Mouse (Mus musculus) lung, postnatal 0 days (tissue): ENCODE data around the gene Hnrnpa3. TPM values are rescaled to one million over a fixed set of nuclear protein-coding genes. Genes with fewer than 3 reads are reported as not detected.
A peak's percentile ranks its signal among the peaks of the same experiment; 100 is the strongest.

Source experiments
- ATAC-seq: fragments of 200-750 bp; cut with Nextera tagmentation; 2 replicates; pipeline ENCODE4 v1.8.0; 2017; ENCODE audit warnings: moderate library complexity
- DNase-seq: peaks from one replicate; pipeline ENCODE4 v3.0.0-alpha.2; 2016; ENCODE audit warnings: low spot score
- H3K27ac ChIP-seq: fragments of 300-500 bp; sonication (generic); 2 replicates; pipeline ENCODE4 v1.5.1; 2014; ENCODE audit warnings: antibody characterized with exemption, mild to moderate bottlenecking, low read length, mixed read lengths
- H3K27me3 ChIP-seq: fragments of 300-500 bp; sonication (generic); replicated peaks from 2 replicates; pipeline ENCODE4 v1.6.1; 2014; ENCODE audit warnings: low read length, mixed read lengths; ENCODE audit not compliant: insufficient read depth
- H3K36me3 ChIP-seq: fragments of 300-500 bp; sonication (generic); 2 replicates; pipeline ENCODE4 v1.6.1; 2014; ENCODE audit warnings: low read length, mixed read lengths; ENCODE audit not compliant: insufficient read depth
- H3K4me1 ChIP-seq: fragments of 300-500 bp; sonication (generic); 2 replicates; pipeline ENCODE4 v1.6.1; 2014; ENCODE audit warnings: antibody characterized with exemption, low read depth, low read length, mixed read lengths; ENCODE audit not compliant: insufficient read depth
- H3K4me2 ChIP-seq: fragments of 300-500 bp; sonication (generic); replicated peaks from 2 replicates; pipeline ENCODE4 v1.6.1; 2014; ENCODE audit warnings: low read depth, mild to moderate bottlenecking, low read length, moderate library complexity, mixed read lengths
- H3K4me3 ChIP-seq: fragments of 300-500 bp; sonication (generic); 2 replicates; pipeline ENCODE4 v1.5.1; 2014; ENCODE audit warnings: low read depth, low read length
- H3K9ac ChIP-seq: fragments of 300-500 bp; sonication (generic); replicated peaks from 2 replicates; pipeline ENCODE4 v1.6.1; 2014; ENCODE audit warnings: low read depth, mild to moderate bottlenecking
- H3K9me3 ChIP-seq: fragments of 300-500 bp; sonication (generic); 2 replicates; pipeline ENCODE4 v1.6.1; 2016; ENCODE audit warnings: low read length, mixed read lengths
- CTCF ChIP-seq: IDR thresholded peaks from 2 replicates; pipeline ENCODE4 v1.5.1; 2016; ENCODE audit warnings: antibody characterized with exemption, mild to moderate bottlenecking
- EP300 ChIP-seq: IDR thresholded peaks from 2 replicates; pipeline ENCODE4 v1.6.1; 2016; ENCODE audit warnings: antibody characterized with exemption, mild to moderate bottlenecking, control low read depth
- WGBS: fragments of 180-500 bp; shearing (Covaris S2); extraction: QIAGEN DNeasy Blood & Tissue Kit; methylation state at CpG from one replicate; pipeline ENCODE4 v1.1.7; 2014; 5-methylcytosine and 5-hydroxymethylcytosine counted together
- polyA plus RNA-seq: library from polyadenylated mRNA; unstranded; fragments of >200 nt; fragmentation: Nextera tagmentation; extraction: Ambion mirVana; gene quantifications from 2 replicates; pipeline ENCODE4 v1.2.1, GENCODE M21; 2015

Hnrnpa3 gene
- polyA plus RNA-seq, 1 experiment from 2014 or later = 114 TPM

- ATAC-seq (peak; percentile 16; the same call in 1 of the 2 replicates), DNase-seq (no peak)
- 36% methylated on average over 14 of the region's 14 CpGs for WGBS
- no peaks in the 10 kb centered on the region for H3K9me3 ChIP-seq
- H3K9ac ChIP-seq = no peak overlapping the region
- no peak overlapping the region for H3K27ac ChIP-seq
- H3K36me3 ChIP-seq = 0 out of 2 replicates have a peak, but pooled peaks cover 10% of the 10 kb centered on the region
- no peaks in the 10 kb centered on the region for H3K4me1 ChIP-seq
- no peak overlapping the region for H3K4me3 ChIP-seq
- H3K4me2 ChIP-seq = no peak overlapping the region
- no peaks in the 10 kb centered on the region for H3K27me3 ChIP-seq
- TF ChIP-seq CTCF (no peak), EP300 (no peak)
These were observed 10.7 kb downstream of the Hnrnpa3 start for GRCm38 (mm10) chr2:75669491-75670445.

- Histone ChIP-seq H3K27me3 (no peaks in the 10 kb centered on the region), H3K27ac (no peak overlapping the region), H3K9ac (no peak overlapping the region), H3K4me1 (no peaks in the 10 kb centered on the region), H3K36me3 (0 out of 2 replicates have a peak, but pooled peaks cover 6% of the 10 kb centered on the region), H3K4me2 (no peak overlapping the region), H3K4me3 (no peak overlapping the region), H3K9me3 (no peaks in the 10 kb centered on the region)
- DNase-seq (no peak), ATAC-seq (no peak)
- 74% methylated on average over 6 of the region's 6 CpGs for WGBS
- TF ChIP-seq CTCF (peak; percentile 30; the same call in 1 of the 2 replicates), EP300 (no peak)
These were observed 11.6 kb downstream of the Hnrnpa3 start for GRCm38 (mm10) chr2:75670446-75671336.

- no peak overlapping the region for H3K27ac ChIP-seq
- no peak overlapping the region for H3K4me3 ChIP-seq
- H3K36me3 ChIP-seq = peaks cover 12% of the 10 kb centered on the region; the same call in 1 of the 2 replicates
- no peak overlapping the region for H3K4me2 ChIP-seq
- H3K4me1 ChIP-seq = no peaks in the 10 kb centered on the region
- ATAC-seq = no peak
- no peak for TF ChIP-seq CTCF
- TF ChIP-seq EP300 = no peak
- no peak for DNase-seq
- H3K27me3 ChIP-seq = no peaks in the 10 kb centered on the region
- no peaks in the 10 kb centered on the region for H3K9me3 ChIP-seq
- H3K9ac ChIP-seq = no peak overlapping the region
- 76% methylated on average over 2 of the region's 2 CpGs for WGBS
These were observed 12.2 kb downstream of the Hnrnpa3 start for GRCm38 (mm10) chr2:75671337-75671660.

DNA sequence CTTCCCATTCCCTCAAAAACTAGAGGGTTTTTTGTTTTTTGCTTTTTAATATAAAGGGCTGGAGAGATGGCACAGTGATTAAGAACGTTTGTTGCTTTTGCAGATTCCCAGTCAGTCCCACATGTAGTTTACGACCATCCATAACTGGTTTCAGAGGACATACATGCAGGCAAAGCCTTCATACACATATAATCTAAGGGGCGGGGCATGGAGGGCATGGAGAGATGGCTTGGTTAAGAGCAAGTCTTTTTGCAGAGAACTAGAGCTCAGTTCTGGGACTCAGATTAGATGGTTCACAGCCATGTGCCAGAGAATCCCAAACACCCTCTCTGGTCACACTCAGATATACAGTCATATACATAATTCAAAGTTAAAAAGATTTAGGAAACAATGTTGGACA, 13.5 kb downstream of the Hnrnpa3 start:
- DNase-seq = no peak
- H3K9ac ChIP-seq = no peak overlapping the region
- 60% methylated on average over 3 of the region's 3 CpGs for WGBS
- no peak overlapping the region for H3K27ac ChIP-seq
- no peaks in the 10 kb centered on the region for H3K9me3 ChIP-seq
- no peak overlapping the region for H3K4me3 ChIP-seq
- TF ChIP-seq CTCF (no peak), EP300 (no peak)
- H3K27me3 ChIP-seq = no peaks in the 10 kb centered on the region
- H3K36me3 ChIP-seq = peaks cover 19% of the 10 kb centered on the region
- H3K4me1 ChIP-seq = no peaks in the 10 kb centered on the region
- no peak for ATAC-seq
- H3K4me2 ChIP-seq = no peak overlapping the region

DNA sequence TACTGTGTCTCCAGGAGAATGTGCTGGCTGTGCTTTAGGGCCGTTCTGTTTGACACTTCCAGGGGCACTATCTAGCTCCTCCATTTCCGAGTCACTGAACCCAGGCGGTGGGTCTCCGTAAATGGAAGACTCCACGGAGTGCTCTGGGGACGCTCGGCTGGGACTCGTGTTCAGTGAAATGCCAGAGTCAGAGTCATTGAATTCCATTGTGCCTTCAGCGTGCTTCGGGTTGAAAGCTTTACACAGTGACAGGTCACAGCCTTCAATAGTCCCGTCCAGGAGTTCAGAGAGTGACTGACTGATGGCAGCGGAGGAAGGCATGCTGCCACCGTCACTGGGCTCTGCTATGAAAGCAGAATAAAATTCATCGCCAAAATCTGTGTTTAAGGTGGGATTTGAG, 17.5 kb downstream of the Hnrnpa3 start:
- no peak overlapping the region for H3K9ac ChIP-seq
- H3K27ac ChIP-seq = no peak overlapping the region

GRCm38 (mm10) chr2:75679947-75680346, 20.9 kb downstream of the Hnrnpa3 start:
- H3K27ac ChIP-seq = no peak overlapping the region
- no peaks in the 10 kb centered on the region for H3K9me3 ChIP-seq
- ATAC-seq = no peak
- TF ChIP-seq CTCF (no peak), EP300 (no peak)
- H3K4me2 ChIP-seq = no peak overlapping the region
- H3K4me1 ChIP-seq = peaks cover 17% of the 10 kb centered on the region; the same call in 1 of the 2 replicates
- H3K4me3 ChIP-seq = no peak overlapping the region
- no peak for DNase-seq
- WGBS = 91% methylated on average over 8 of the region's 8 CpGs
- H3K27me3 ChIP-seq = no peaks in the 10 kb centered on the region
- peaks cover 24% of the 10 kb centered on the region for H3K36me3 ChIP-seq
- no peak overlapping the region for H3K9ac ChIP-seq

More for the DNA sequence above, 17.5 kb downstream of the Hnrnpa3 start:
- WGBS = 86% methylated on average over 14 of the region's 14 CpGs
- H3K4me3 ChIP-seq = no peak overlapping the region
- TF ChIP-seq EP300 (no peak), CTCF (no peak)
- no peaks in the 10 kb centered on the region for H3K27me3 ChIP-seq
- no peak for ATAC-seq
- H3K4me1 ChIP-seq = no peaks in the 10 kb centered on the region
- peaks cover 30% of the 10 kb centered on the region for H3K36me3 ChIP-seq
- no peak overlapping the region for H3K4me2 ChIP-seq
- no peak for DNase-seq
- no peaks in the 10 kb centered on the region for H3K9me3 ChIP-seq
